Mouse (Mus musculus): ENCODE measurements around the gene Rnft1.
A peak's percentile ranks its signal among the peaks of the same experiment; 100 is the strongest.

GRCm38 (mm10) chr11:86538786-86539185, 54.3 kb downstream of the Rnft1 start:
- peak; percentile 73; the same call in 1 of the 2 replicates for TF ChIP-seq ZNF384 (IDR thresholded peaks at IDR 0.05; ENCODE audit: low read depth, low read length)
- no peak; the same call in 1 of the 2 replicates for TF ChIP-seq E2F4 (IDR thresholded peaks at IDR 0.05; ENCODE audit: insufficient replicate concordance, low read depth, low read length)
